Mouse (Mus musculus) forebrain, embryonic 16.5 days (tissue): ENCODE results near the gene Ank2. TPM values are rescaled to one million over a fixed set of nuclear protein-coding genes. Genes with fewer than 3 reads are reported as not detected.

Experiments used
- ATAC-seq: fragments of 200-750 bp; cut with Nextera tagmentation; 2 replicates; pipeline ENCODE4 v1.8.0; 2017; ENCODE audit warnings: mild to moderate bottlenecking, moderate library complexity
- H3K27ac ChIP-seq: fragments of 300-500 bp; sonication (generic); 2 replicates; pipeline ENCODE4 v1.5.1; 2014; ENCODE audit warnings: low read length, control low read depth
- H3K27me3 ChIP-seq: fragments of 300-500 bp; sonication (generic); replicated peaks from 2 replicates; pipeline ENCODE4 v1.6.1; 2014; ENCODE audit warnings: low read length; ENCODE audit not compliant: control insufficient read depth, insufficient read depth
- H3K36me3 ChIP-seq: fragments of 300-500 bp; sonication (generic); 2 replicates; pipeline ENCODE4 v1.6.1; 2014; ENCODE audit not compliant: control insufficient read depth, insufficient read depth
- H3K4me1 ChIP-seq: fragments of 300-500 bp; sonication (generic); replicated peaks from 2 replicates; pipeline ENCODE4 v1.6.1; 2014; ENCODE audit warnings: low read length; ENCODE audit not compliant: control insufficient read depth, insufficient read depth
- H3K4me2 ChIP-seq: fragments of 300-500 bp; sonication (generic); 2 replicates; pipeline ENCODE4 v1.6.1; 2014; ENCODE audit warnings: mild to moderate bottlenecking, low read length, control low read depth
- H3K4me3 ChIP-seq: fragments of 300-500 bp; sonication (generic); replicated peaks from 2 replicates; pipeline ENCODE4 v1.5.1; 2014; ENCODE audit warnings: mild to moderate bottlenecking, low read length, control low read depth
- H3K9ac ChIP-seq: fragments of 300-500 bp; sonication (generic); replicated peaks from 2 replicates; pipeline ENCODE4 v1.6.1; 2014; ENCODE audit warnings: low read depth, low read length, control low read depth
- H3K9me3 ChIP-seq: fragments of 300-500 bp; sonication (generic); 2 replicates; pipeline ENCODE4 v1.6.1; 2016; ENCODE audit warnings: low read length; ENCODE audit not compliant: control insufficient read depth
- WGBS: fragments of 180-500 bp; shearing (Covaris S2); extraction: QIAGEN DNeasy Blood & Tissue Kit; methylation state at CpG from one replicate; pipeline ENCODE4 v1.1.7; 2014; 5-methylcytosine and 5-hydroxymethylcytosine counted together
- polyA plus RNA-seq: library from polyadenylated mRNA; unstranded; fragments of >200 nt; fragmentation: Nextera tagmentation; extraction: Ambion mirVana; gene quantifications from 2 replicates; pipeline ENCODE4 v1.2.1, GENCODE M21; 2015

Gene Ank2
- polyA plus RNA-seq, 1 experiment from 2014 or later, result 201 TPM

GRCm38 (mm10) chr3:127188789-127189128, 310.4 kb downstream of the Ank2 start:
- H3K4me2 ChIP-seq, result 0 out of 2 replicates have a peak overlapping the region, but pooled peaks have one; percentile 11
- H3K27me3 ChIP-seq, result no peaks in the 10 kb centered on the region
- ATAC-seq, result 0 out of 2 replicates have a peak, but pooled peaks have one; percentile 30
- peak overlapping the region; percentile 48 for H3K27ac ChIP-seq
- no peaks in the 10 kb centered on the region for H3K36me3 ChIP-seq
- no peak overlapping the region for H3K4me3 ChIP-seq
- no peak overlapping the region for H3K9ac ChIP-seq
- H3K9me3 ChIP-seq, result no peaks in the 10 kb centered on the region
- peaks cover 14% of the 10 kb centered on the region for H3K4me1 ChIP-seq
- WGBS, result 49% methylated on average over 5 of the region's 5 CpGs

DNA sequence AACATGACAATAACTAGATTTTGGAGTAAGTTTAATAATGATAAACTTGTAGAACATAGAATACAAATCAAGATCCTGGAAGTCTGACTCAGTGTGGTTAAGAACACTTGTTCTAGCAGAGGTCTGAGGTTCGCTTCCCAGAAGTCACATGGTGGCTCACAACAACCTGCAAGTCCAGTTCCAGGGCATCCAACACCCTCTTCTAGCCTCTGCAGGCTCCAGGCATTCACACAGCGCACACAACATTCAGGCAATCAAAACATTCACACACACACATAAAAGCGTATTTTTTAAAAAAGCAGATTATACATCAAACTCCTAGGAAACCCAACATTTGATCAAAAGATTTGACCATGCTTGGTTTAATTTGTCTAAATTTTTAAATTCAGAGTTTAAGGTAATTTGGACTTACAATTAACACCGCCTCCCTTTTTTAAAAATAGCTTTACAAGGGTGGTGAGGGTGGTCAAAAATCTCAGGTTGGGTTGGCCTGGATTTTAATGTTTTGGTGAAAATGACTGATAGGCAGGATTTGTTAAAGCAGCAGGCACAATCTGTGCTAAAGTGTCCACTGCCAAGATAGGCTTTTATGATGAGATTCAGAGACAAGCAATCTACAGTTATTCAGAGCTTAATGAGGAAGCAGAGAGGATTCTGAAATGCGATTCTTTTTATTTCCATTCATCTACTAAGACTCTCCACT, 310.9 kb downstream of the Ank2 start:
- Histone ChIP-seq H3K9me3 (no peaks in the 10 kb centered on the region), H3K4me3 (no peak overlapping the region), H3K4me1 (peaks cover 14% of the 10 kb centered on the region), H3K4me2 (no peak overlapping the region), H3K27ac (peak overlapping the region; percentile 48), H3K9ac (no peak overlapping the region), H3K27me3 (no peaks in the 10 kb centered on the region), H3K36me3 (no peaks in the 10 kb centered on the region)
- peak; percentile 47 for ATAC-seq
- WGBS, result 53% methylated on average over 5 of the region's 5 CpGs

DNA sequence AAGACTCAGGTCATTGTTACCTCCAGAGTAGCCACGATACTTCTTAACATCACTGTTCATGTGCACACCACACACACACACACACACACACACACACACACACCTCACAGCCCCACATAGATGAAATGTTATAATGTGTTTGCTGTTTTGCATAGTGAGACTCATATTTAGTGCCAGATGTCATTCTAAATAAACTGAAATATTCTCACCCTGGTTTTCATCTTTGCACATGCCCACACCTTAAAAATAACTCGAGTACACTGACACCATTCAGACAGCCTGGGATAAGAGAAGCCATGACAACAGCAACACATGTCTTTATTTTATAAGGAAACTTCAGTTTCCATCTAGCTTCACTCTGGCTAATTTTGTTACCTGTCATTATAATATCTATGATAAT, 312.1 kb downstream of the Ank2 start:
- H3K27ac ChIP-seq, result no peak overlapping the region
- ATAC-seq, result no peak
- H3K9me3 ChIP-seq, result no peaks in the 10 kb centered on the region
- H3K4me2 ChIP-seq, result no peak overlapping the region
- WGBS, result 80% methylated on average over 2 of the region's 2 CpGs
- no peaks in the 10 kb centered on the region for H3K27me3 ChIP-seq
- no peak overlapping the region for H3K4me3 ChIP-seq
- H3K4me1 ChIP-seq, result peaks cover 14% of the 10 kb centered on the region
- no peak overlapping the region for H3K9ac ChIP-seq
- no peaks in the 10 kb centered on the region for H3K36me3 ChIP-seq

DNA sequence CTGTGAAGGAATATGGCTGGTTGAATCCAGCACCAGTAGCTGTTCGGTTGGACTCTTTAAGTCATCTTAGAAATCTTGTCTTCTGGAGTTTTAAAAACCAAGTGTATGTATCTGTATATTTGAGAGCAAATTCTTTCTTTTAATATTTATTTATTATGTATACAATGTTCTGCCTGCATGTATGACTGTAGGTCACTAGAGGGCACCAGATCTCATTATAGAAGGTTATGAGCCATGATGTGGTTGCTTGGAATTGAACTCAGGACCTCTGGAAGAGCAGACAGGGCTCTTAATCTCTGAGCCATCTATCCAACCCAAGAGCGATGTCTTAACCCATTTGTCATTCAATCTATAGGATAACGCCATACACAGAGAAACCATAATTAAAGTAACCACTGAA, 312.9 kb downstream of the Ank2 start:
- no peak overlapping the region for H3K27ac ChIP-seq
- no peak for ATAC-seq
- no peak overlapping the region for H3K4me3 ChIP-seq
- no peaks in the 10 kb centered on the region for H3K36me3 ChIP-seq
- WGBS, result 96% methylated on average over 3 of the region's 3 CpGs
- no peaks in the 10 kb centered on the region for H3K27me3 ChIP-seq
- no peak overlapping the region for H3K9ac ChIP-seq
- no peak overlapping the region for H3K4me2 ChIP-seq
- H3K9me3 ChIP-seq, result no peaks in the 10 kb centered on the region
- peaks cover 14% of the 10 kb centered on the region for H3K4me1 ChIP-seq

GRCm38 (mm10) chr3:127183998-127184753, 315.0 kb downstream of the Ank2 start:
- no peaks in the 10 kb centered on the region for H3K9me3 ChIP-seq
- 13% methylated on average over 5 of the region's 5 CpGs for WGBS
- no peak overlapping the region for H3K9ac ChIP-seq
- H3K27ac ChIP-seq, result no peak overlapping the region
- peak; percentile 52 for ATAC-seq
- H3K4me1 ChIP-seq, result peaks cover 12% of the 10 kb centered on the region
- no peaks in the 10 kb centered on the region for H3K27me3 ChIP-seq
- no peak overlapping the region for H3K4me3 ChIP-seq
- no peaks in the 10 kb centered on the region for H3K36me3 ChIP-seq
- H3K4me2 ChIP-seq, result no peak overlapping the region

GRCm38 (mm10) chr3:127172697-127173096, 326.5 kb downstream of the Ank2 start:
- no peak for ATAC-seq
- Histone ChIP-seq H3K4me3 (no peak overlapping the region), H3K9me3 (no peaks in the 10 kb centered on the region), H3K27me3 (no peaks in the 10 kb centered on the region), H3K4me2 (no peak overlapping the region), H3K9ac (no peak overlapping the region), H3K4me1 (no peaks in the 10 kb centered on the region), H3K27ac (no peak overlapping the region), H3K36me3 (no peaks in the 10 kb centered on the region)
- WGBS, result 50% methylated on average over 2 of the region's 2 CpGs

- no peaks in the 10 kb centered on the region for H3K9me3 ChIP-seq
- H3K4me1 ChIP-seq, result no peaks in the 10 kb centered on the region
- H3K4me2 ChIP-seq, result no peak overlapping the region
- H3K9ac ChIP-seq, result no peak overlapping the region
- H3K4me3 ChIP-seq, result no peak overlapping the region
- H3K27me3 ChIP-seq, result no peaks in the 10 kb centered on the region
- no peak for ATAC-seq
- H3K27ac ChIP-seq, result no peak overlapping the region
- WGBS, result 95% methylated on average over 12 of the region's 12 CpGs
- H3K36me3 ChIP-seq, result no peaks in the 10 kb centered on the region
Measured at GRCm38 (mm10) chr3:127170246-127170645, 328.9 kb downstream of the Ank2 start.

DNA sequence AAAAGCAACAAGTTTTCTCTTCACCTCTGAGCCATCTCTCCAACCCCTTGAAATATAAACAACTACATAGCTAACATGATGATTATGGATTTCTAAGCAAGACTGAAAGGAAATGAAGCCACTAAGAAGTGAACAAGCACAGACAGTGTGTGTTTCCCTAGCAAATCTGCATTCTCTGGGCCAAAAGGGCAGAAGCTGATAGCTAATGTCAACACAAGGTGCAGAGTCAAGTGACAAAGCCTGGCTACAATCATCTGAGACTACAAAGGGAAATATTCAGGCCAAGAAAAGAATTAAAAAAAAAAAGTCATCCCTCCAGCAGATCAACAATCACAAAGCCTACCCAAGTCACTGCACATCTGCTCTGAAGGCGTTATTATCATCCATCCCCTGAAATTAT, 330.0 kb downstream of the Ank2 start:
- 79% methylated on average over 1 of the region's 1 CpGs for WGBS

GRCm38 (mm10) chr3:127163749-127164148, 335.4 kb downstream of the Ank2 start:
- Histone ChIP-seq H3K4me1 (peaks cover 18% of the 10 kb centered on the region), H3K4me3 (no peak overlapping the region), H3K9ac (no peak overlapping the region), H3K9me3 (no peaks in the 10 kb centered on the region), H3K27me3 (no peaks in the 10 kb centered on the region), H3K4me2 (no peak overlapping the region), H3K27ac (no peak overlapping the region), H3K36me3 (no peaks in the 10 kb centered on the region)
- WGBS, result 65% methylated on average over 3 of the region's 3 CpGs
- no peak for ATAC-seq

More for the DNA sequence above, 330.0 kb downstream of the Ank2 start:
- H3K9ac ChIP-seq, result no peak overlapping the region
- no peaks in the 10 kb centered on the region for H3K36me3 ChIP-seq
- H3K9me3 ChIP-seq, result no peaks in the 10 kb centered on the region
- no peak overlapping the region for H3K4me3 ChIP-seq
- H3K4me2 ChIP-seq, result no peak overlapping the region
- H3K27ac ChIP-seq, result no peak overlapping the region
- no peaks in the 10 kb centered on the region for H3K27me3 ChIP-seq
- no peaks in the 10 kb centered on the region for H3K4me1 ChIP-seq
- ATAC-seq, result no peak
